Mouse (Mus musculus): ENCODE results near the gene Spen. TPM values are rescaled to one million over a fixed set of nuclear protein-coding genes. Genes with fewer than 3 reads are reported as not detected.

Gene Spen
- polyA plus RNA-seq, 1 experiment from 2014 or later: 10.1 TPM

- peak overlapping the region; percentile 97 for H3K27ac ChIP-seq (ENCODE audit: low read depth, low read length)
- peak overlapping the region; percentile 70 for H3K4me2 ChIP-seq (ENCODE audit: low read length)
- H3K9ac ChIP-seq (ENCODE audit: low read depth, low read length): peak overlapping the region; percentile 75
- no peaks in the 10 kb centered on the region for H3K27me3 ChIP-seq (replicated peaks; ENCODE audit: control insufficient read depth, insufficient read depth, low read length)
- 51% methylated on average over 12 of the region's 12 CpGs for WGBS
- ATAC-seq: no peak
- H3K4me3 ChIP-seq (ENCODE audit: low read length): peak overlapping the region; percentile 96
- H3K4me1 ChIP-seq (ENCODE audit: control insufficient read depth, insufficient read depth, low read depth, low read length): peaks cover 12% of the 10 kb centered on the region
- no peaks in the 10 kb centered on the region for H3K36me3 ChIP-seq (ENCODE audit: control insufficient read depth, insufficient read depth, low read length)
- H3K9me3 ChIP-seq (ENCODE audit: control insufficient read depth, low read length): no peaks in the 10 kb centered on the region
Measured at GRCm38 (mm10) chr4:141539213-141539767, 893 bp upstream of the Spen start.

DNA sequence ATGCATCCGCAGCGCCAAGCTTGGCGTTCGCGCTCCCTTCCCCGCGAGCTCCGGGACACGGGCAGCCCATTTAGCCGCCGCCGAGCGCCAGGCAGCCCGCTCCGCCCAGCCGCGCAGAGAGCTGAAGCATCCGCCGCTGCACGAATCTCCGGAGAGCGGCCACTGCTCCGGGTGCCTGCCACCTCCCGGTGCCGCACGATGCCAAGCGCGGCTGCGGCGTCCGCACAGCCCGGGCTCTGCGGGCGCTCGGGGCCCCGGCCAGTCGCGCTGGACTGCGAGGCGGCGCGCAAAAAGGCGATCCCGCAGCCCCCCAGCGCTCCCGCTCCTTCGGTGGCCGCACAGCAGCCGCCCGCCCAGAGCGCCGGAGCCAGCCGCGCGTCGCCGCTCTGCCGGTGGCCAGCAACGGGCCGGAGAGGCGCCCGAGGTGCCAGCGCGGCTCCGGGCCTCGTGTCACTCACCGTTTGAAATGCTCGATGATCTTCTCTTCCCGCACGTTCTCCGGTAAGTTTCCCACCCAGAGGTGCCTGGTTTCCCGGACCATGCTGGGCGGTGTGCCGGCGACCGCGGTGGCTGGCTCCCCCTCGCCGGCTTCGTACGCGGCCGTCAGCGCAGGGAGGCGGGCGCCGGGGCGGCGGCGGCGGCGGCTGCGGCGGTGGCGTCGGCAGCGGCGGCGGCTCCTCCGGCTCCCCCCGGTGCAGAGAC, 540 bp downstream of the Spen start:
- ATAC-seq: no peak
- Histone ChIP-seq H3K27me3 (replicated peaks; ENCODE audit: control insufficient read depth, insufficient read depth, low read length) (no peaks in the 10 kb centered on the region), H3K9ac (ENCODE audit: low read depth, low read length) (peak overlapping the region; percentile 97), H3K4me1 (ENCODE audit: control insufficient read depth, insufficient read depth, low read depth, low read length) (peaks cover 23% of the 10 kb centered on the region), H3K9me3 (ENCODE audit: control insufficient read depth, low read length) (no peaks in the 10 kb centered on the region), H3K36me3 (ENCODE audit: control insufficient read depth, insufficient read depth, low read length) (no peaks in the 10 kb centered on the region), H3K4me3 (ENCODE audit: low read length) (peak overlapping the region; percentile 96), H3K27ac (ENCODE audit: low read depth, low read length) (peak overlapping the region; percentile 97), H3K4me2 (ENCODE audit: low read length) (peak overlapping the region; percentile 72)
- under 1% methylated on average over 75 of the region's 101 CpGs for WGBS

- Histone ChIP-seq H3K27ac (ENCODE audit: low read depth, low read length) (peak overlapping the region; percentile 97), H3K4me3 (ENCODE audit: low read length) (peak overlapping the region; percentile 96), H3K9me3 (ENCODE audit: control insufficient read depth, low read length) (no peaks in the 10 kb centered on the region), H3K27me3 (replicated peaks; ENCODE audit: control insufficient read depth, insufficient read depth, low read length) (no peaks in the 10 kb centered on the region), H3K4me2 (ENCODE audit: low read length) (peak overlapping the region; percentile 72), H3K36me3 (ENCODE audit: control insufficient read depth, insufficient read depth, low read length) (no peaks in the 10 kb centered on the region), H3K4me1 (ENCODE audit: control insufficient read depth, insufficient read depth, low read depth, low read length) (peaks cover 24% of the 10 kb centered on the region), H3K9ac (ENCODE audit: low read depth, low read length) (peak overlapping the region; percentile 97)
- ATAC-seq: no peak
- under 1% methylated on average over 14 of the region's 14 CpGs for WGBS
Measured at GRCm38 (mm10) chr4:141537226-141537610, 1.2 kb downstream of the Spen start.

DNA sequence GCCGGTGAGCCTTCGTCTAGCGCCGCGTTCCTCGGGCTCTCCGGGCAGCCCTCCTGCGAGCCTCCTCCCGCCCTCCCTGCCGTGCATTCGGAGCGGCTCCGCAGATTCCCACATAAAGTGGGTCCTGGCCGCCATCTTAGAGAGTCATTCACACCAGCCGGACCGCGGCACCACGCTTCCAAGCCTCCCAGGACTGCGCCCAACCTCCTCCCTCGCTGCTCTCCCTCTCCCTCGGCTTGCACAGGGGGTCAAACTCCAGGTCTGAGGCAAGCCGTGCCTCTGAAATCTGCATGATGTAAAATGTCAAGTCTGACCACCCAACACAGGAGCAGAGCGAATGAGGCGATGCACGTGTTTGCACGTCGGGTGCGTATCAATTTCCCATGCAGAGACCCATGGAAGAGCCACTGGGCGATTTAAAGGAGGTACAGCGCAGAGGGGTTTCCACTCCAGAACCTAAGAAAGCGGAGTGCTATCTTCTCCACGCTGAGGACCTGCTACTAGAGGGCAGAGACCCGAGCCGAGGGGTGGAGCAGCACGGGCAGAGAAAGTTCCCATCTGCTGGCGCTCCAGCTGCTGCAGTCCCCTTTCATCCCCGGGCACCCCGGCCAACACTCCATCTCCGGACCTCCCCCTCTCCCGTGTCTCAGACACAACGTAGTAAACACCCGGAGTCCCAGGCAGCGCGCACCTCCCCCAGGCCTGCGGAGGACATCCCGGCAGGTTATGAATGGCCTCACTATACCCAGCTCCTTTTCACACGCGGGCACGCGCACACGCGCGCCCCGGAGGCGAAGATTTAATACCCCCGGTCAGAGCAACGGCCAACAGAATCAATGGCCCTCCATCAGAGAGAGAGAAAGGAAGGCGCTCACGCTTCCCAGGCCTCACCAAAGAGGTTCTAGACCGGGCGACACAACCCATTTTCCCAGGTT, 1.8 kb downstream of the Spen start:
- Histone ChIP-seq H3K27ac (ENCODE audit: low read depth, low read length) (peak overlapping the region; percentile 97), H3K9ac (ENCODE audit: low read depth, low read length) (peak overlapping the region; percentile 97), H3K9me3 (ENCODE audit: control insufficient read depth, low read length) (no peaks in the 10 kb centered on the region), H3K4me3 (ENCODE audit: low read length) (peak overlapping the region; percentile 96), H3K4me2 (ENCODE audit: low read length) (peak overlapping the region; percentile 72), H3K36me3 (ENCODE audit: control insufficient read depth, insufficient read depth, low read length) (no peaks in the 10 kb centered on the region), H3K27me3 (replicated peaks; ENCODE audit: control insufficient read depth, insufficient read depth, low read length) (no peaks in the 10 kb centered on the region), H3K4me1 (ENCODE audit: control insufficient read depth, insufficient read depth, low read depth, low read length) (peaks cover 27% of the 10 kb centered on the region)
- peak; percentile 75 for ATAC-seq
- WGBS: under 1% methylated on average over 61 of the region's 61 CpGs

DNA sequence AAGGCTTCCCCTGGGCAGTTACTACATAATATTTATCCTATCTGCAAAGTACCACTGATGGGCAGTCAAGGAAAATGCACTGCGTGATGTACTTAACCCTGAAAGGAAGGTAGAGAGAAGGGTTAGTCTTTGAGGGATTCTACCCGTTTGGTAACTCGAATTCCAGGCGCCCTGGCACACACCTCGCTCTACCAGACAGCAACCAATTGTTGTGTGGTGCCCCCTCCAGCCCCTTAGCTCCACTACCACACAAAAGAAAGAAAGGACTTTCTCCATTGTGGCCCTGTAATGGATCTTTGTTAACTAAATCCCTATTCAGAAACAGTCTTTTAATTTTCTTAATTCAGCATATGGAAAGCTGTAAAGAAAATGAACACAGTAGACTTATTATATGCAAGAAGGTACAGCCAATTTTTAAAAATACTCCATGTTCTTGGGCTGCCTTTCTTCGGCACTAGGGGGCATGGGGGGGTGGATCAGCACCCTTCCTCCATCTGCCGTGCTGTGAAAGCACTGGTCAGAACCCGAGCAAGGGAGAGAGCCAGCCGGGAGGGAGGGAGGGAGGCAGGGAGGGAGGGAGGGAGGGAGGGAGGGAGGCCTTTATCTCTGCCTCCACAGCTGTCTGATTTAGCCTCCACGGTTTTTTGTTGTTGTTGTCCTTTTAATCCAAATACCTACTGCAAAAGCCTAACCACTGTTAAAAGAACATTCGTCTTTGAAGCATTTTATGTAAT, 3.3 kb downstream of the Spen start:
- 0 out of 2 replicates have a peak, but pooled peaks have one; percentile 28 for ATAC-seq

DNA sequence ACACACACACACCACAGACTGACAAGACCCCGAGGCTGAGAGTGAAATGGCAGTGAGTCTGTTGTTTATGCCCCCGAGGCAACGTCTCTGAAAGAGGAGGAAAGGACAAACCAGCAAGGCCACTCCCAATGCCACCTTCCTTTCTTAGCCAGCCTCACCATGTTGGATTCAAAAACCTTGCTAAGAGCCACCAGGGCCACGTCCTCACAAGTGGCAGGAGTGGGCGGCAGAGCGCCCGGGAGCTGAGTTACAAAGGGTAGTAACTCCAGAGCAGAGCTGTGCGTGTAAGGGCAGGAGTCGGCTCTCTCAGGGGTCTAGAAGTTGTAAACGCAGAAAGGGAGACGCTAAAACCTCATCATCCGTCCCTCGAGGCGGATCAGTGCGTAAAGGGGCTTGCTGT, 7.4 kb downstream of the Spen start:
- no peaks in the 10 kb centered on the region for H3K36me3 ChIP-seq (ENCODE audit: control insufficient read depth, insufficient read depth, low read length)
- H3K27me3 ChIP-seq (replicated peaks; ENCODE audit: control insufficient read depth, insufficient read depth, low read length): no peaks in the 10 kb centered on the region
- WGBS: 83% methylated on average over 15 of the region's 15 CpGs
- H3K4me3 ChIP-seq (ENCODE audit: low read length): no peak overlapping the region
- no peak overlapping the region for H3K9ac ChIP-seq (ENCODE audit: low read depth, low read length)
- H3K27ac ChIP-seq (ENCODE audit: low read depth, low read length): 0 out of 2 replicates have a peak overlapping the region, but pooled peaks have one; percentile 12
- no peaks in the 10 kb centered on the region for H3K9me3 ChIP-seq (ENCODE audit: control insufficient read depth, low read length)
- ATAC-seq: no peak
- H3K4me1 ChIP-seq (ENCODE audit: control insufficient read depth, insufficient read depth, low read depth, low read length): peaks cover 22% of the 10 kb centered on the region
- no peak overlapping the region for H3K4me2 ChIP-seq (ENCODE audit: low read length)

More for the DNA sequence above, 3.3 kb downstream of the Spen start:
- peak overlapping the region; percentile 72 for H3K4me2 ChIP-seq (ENCODE audit: low read length)
- peak overlapping the region; percentile 97 for H3K9ac ChIP-seq (ENCODE audit: low read depth, low read length)
- H3K9me3 ChIP-seq (ENCODE audit: control insufficient read depth, low read length): no peaks in the 10 kb centered on the region
- peaks cover 27% of the 10 kb centered on the region for H3K4me1 ChIP-seq (ENCODE audit: control insufficient read depth, insufficient read depth, low read depth, low read length)
- 9% methylated on average over 10 of the region's 11 CpGs for WGBS
- H3K27ac ChIP-seq (ENCODE audit: low read depth, low read length): peak overlapping the region; percentile 97
- H3K27me3 ChIP-seq (replicated peaks; ENCODE audit: control insufficient read depth, insufficient read depth, low read length): no peaks in the 10 kb centered on the region
- peak overlapping the region; percentile 96 for H3K4me3 ChIP-seq (ENCODE audit: low read length)
- H3K36me3 ChIP-seq (ENCODE audit: control insufficient read depth, insufficient read depth, low read length): no peaks in the 10 kb centered on the region

DNA sequence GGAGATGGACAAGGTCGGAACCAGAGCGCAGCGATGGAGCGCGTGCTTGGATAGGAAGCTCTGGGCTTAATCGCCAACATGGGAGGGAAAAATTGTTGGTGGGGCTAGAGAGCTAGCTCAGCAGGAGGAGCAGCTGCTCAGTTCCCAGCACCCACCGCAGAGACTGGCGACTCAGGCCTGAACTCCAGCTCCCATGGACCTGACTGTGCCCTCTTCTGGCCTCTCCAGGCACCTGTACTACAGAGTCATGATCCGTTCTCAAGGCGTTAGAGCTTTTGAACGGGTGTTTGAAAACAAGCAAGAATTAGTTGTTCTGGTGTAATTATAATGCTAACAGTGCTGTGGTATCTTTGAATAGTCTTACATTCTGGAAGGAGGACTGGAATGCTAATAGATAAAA, 9.5 kb downstream of the Spen start:
- no peak overlapping the region for H3K27ac ChIP-seq (ENCODE audit: low read depth, low read length)
- WGBS: 87% methylated on average over 11 of the region's 11 CpGs
- H3K9ac ChIP-seq (ENCODE audit: low read depth, low read length): no peak overlapping the region
- H3K36me3 ChIP-seq (ENCODE audit: control insufficient read depth, insufficient read depth, low read length): no peaks in the 10 kb centered on the region
- peaks cover 18% of the 10 kb centered on the region for H3K4me1 ChIP-seq (ENCODE audit: control insufficient read depth, insufficient read depth, low read depth, low read length)
- no peak for ATAC-seq
- H3K4me3 ChIP-seq (ENCODE audit: low read length): no peak overlapping the region
- no peak overlapping the region for H3K4me2 ChIP-seq (ENCODE audit: low read length)
- H3K9me3 ChIP-seq (ENCODE audit: control insufficient read depth, low read length): no peaks in the 10 kb centered on the region
- H3K27me3 ChIP-seq (replicated peaks; ENCODE audit: control insufficient read depth, insufficient read depth, low read length): no peaks in the 10 kb centered on the region

GRCm38 (mm10) chr4:141526936-141527650, 11.3 kb downstream of the Spen start:
- no peak overlapping the region for H3K4me2 ChIP-seq (ENCODE audit: low read length)
- H3K4me1 ChIP-seq (ENCODE audit: control insufficient read depth, insufficient read depth, low read depth, low read length): peaks cover 14% of the 10 kb centered on the region
- 76% methylated on average over 7 of the region's 7 CpGs for WGBS
- no peak for ATAC-seq
- H3K9ac ChIP-seq (ENCODE audit: low read depth, low read length): no peak overlapping the region
- H3K9me3 ChIP-seq (ENCODE audit: control insufficient read depth, low read length): no peaks in the 10 kb centered on the region
- no peaks in the 10 kb centered on the region for H3K27me3 ChIP-seq (replicated peaks; ENCODE audit: control insufficient read depth, insufficient read depth, low read length)
- no peak overlapping the region for H3K4me3 ChIP-seq (ENCODE audit: low read length)
- no peak overlapping the region for H3K27ac ChIP-seq (ENCODE audit: low read depth, low read length)
- H3K36me3 ChIP-seq (ENCODE audit: control insufficient read depth, insufficient read depth, low read length): peaks cover under 1% of the 10 kb centered on the region

Data from hindbrain, embryonic 16.5 days (tissue).